Mouse (Mus musculus): ENCODE results near the gene Gm20388. TPM values are rescaled to one million over a fixed set of nuclear protein-coding genes. Genes with fewer than 3 reads are reported as not detected.
A peak's percentile ranks its signal among the peaks of the same experiment; 100 is the strongest.

The Gm20388 gene
- polyA plus RNA-seq, 1 experiment from 2014 or later = not detected

DNA sequence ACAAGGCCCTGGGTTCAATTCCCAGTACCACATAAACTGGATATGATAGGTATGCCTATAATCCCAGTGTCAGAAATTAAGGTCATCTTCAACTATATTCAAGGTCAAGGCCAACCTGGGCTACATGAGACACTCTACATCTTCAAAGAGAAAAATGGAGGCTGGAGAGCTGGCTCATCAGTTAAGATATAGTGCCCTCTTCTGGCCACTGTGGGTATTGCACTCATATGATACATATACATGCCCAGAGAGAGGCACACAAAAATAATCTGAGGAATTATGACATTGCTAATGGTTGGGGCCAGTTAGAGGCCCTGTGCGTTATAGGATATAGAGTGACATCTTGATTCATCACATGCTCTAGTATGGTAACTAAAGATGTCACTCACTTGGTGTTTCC lies 523.1 kb downstream of the Gm20388 start:
- ATAC-seq (ENCODE audit: insufficient number of reproducible peaks, low FRiP score, low TSS enrichment, low read depth) = no peak
- 96% methylated on average over 1 of the region's 1 CpGs for WGBS
- H3K4me3 ChIP-seq (ENCODE audit: low read depth, low read length) = no peak overlapping the region
- H3K9ac ChIP-seq (ENCODE audit: low read length) = no peak overlapping the region
- H3K4me1 ChIP-seq (ENCODE audit: control insufficient read depth, insufficient read depth, low read length) = peaks cover 25% of the 10 kb centered on the region
- DNase-seq (ENCODE audit: low spot score) = no peak
- H3K36me3 ChIP-seq (ENCODE audit: control insufficient read depth, insufficient read depth, low read length) = no peaks in the 10 kb centered on the region
- H3K27ac ChIP-seq (replicated peaks; ENCODE audit: low read depth, low read length) = no peak overlapping the region
- no peak overlapping the region for H3K4me2 ChIP-seq (ENCODE audit: low read depth, severe bottlenecking)
- peaks cover 7% of the 10 kb centered on the region; the same call in 1 of the 2 replicates for H3K27me3 ChIP-seq (ENCODE audit: control insufficient read depth, insufficient read depth, low read length)
- no peaks in the 10 kb centered on the region; the same call in 1 of the 2 replicates for H3K9me3 ChIP-seq (ENCODE audit: control insufficient read depth, low read length)

GRCm38 (mm10) chr8:120435781-120436180 lies 525.1 kb downstream of the Gm20388 start:
- Histone ChIP-seq H3K9me3 (ENCODE audit: control insufficient read depth, low read length) (no peaks in the 10 kb centered on the region; the same call in 1 of the 2 replicates), H3K9ac (ENCODE audit: low read length) (no peak overlapping the region), H3K4me2 (ENCODE audit: low read depth, severe bottlenecking) (no peak overlapping the region), H3K36me3 (ENCODE audit: control insufficient read depth, insufficient read depth, low read length) (no peaks in the 10 kb centered on the region), H3K4me1 (ENCODE audit: control insufficient read depth, insufficient read depth, low read length) (peaks cover 34% of the 10 kb centered on the region), H3K27ac (replicated peaks; ENCODE audit: low read depth, low read length) (no peak overlapping the region), H3K27me3 (ENCODE audit: control insufficient read depth, insufficient read depth, low read length) (peaks cover 7% of the 10 kb centered on the region; the same call in 1 of the 2 replicates), H3K4me3 (ENCODE audit: low read depth, low read length) (no peak overlapping the region)
- ATAC-seq (ENCODE audit: insufficient number of reproducible peaks, low FRiP score, low TSS enrichment, low read depth) = no peak
- no peak for DNase-seq (ENCODE audit: low spot score)
- WGBS = 90% methylated on average over 15 of the region's 15 CpGs

GRCm38 (mm10) chr8:120436491-120437030 lies 525.9 kb downstream of the Gm20388 start:
- Histone ChIP-seq H3K36me3 (ENCODE audit: control insufficient read depth, insufficient read depth, low read length) (no peaks in the 10 kb centered on the region), H3K4me3 (ENCODE audit: low read depth, low read length) (no peak overlapping the region), H3K4me2 (ENCODE audit: low read depth, severe bottlenecking) (no peak overlapping the region), H3K9me3 (ENCODE audit: control insufficient read depth, low read length) (no peaks in the 10 kb centered on the region; the same call in 1 of the 2 replicates), H3K27ac (replicated peaks; ENCODE audit: low read depth, low read length) (no peak overlapping the region), H3K9ac (ENCODE audit: low read length) (no peak overlapping the region), H3K4me1 (ENCODE audit: control insufficient read depth, insufficient read depth, low read length) (peaks cover 35% of the 10 kb centered on the region), H3K27me3 (ENCODE audit: control insufficient read depth, insufficient read depth, low read length) (peaks cover 8% of the 10 kb centered on the region)
- ATAC-seq (ENCODE audit: insufficient number of reproducible peaks, low FRiP score, low TSS enrichment, low read depth) = no peak
- DNase-seq (ENCODE audit: low spot score) = no peak
- WGBS = 35% methylated on average over 5 of the region's 5 CpGs

DNA sequence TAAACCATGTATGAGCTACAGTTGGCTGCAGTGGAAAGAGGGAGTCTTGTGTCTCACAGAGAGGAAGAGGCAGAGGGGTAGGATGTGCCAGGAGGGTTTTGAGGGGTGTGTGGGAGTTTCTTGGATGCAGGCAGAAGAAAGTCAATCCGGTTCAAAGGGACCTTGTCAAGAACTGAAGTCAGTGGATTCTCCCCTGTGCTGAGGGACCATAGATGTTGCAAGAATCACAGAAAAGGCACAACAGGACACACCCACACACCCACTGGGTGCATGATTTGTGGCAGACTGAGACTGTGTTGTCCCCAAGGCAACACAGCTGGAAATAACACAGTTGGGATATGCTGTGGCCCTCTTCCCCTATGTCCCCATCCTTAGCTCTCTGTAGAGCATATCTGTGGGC lies 526.6 kb downstream of the Gm20388 start:
- Histone ChIP-seq H3K4me3 (ENCODE audit: low read depth, low read length) (no peak overlapping the region), H3K9ac (ENCODE audit: low read length) (no peak overlapping the region), H3K4me1 (ENCODE audit: control insufficient read depth, insufficient read depth, low read length) (peaks cover 35% of the 10 kb centered on the region), H3K27ac (replicated peaks; ENCODE audit: low read depth, low read length) (no peak overlapping the region), H3K27me3 (ENCODE audit: control insufficient read depth, insufficient read depth, low read length) (peaks cover 9% of the 10 kb centered on the region), H3K4me2 (ENCODE audit: low read depth, severe bottlenecking) (no peak overlapping the region), H3K9me3 (ENCODE audit: control insufficient read depth, low read length) (no peaks in the 10 kb centered on the region; the same call in 1 of the 2 replicates), H3K36me3 (ENCODE audit: control insufficient read depth, insufficient read depth, low read length) (no peaks in the 10 kb centered on the region)
- 87% methylated on average over 1 of the region's 1 CpGs for whole genome bisulfite sequencing
- DNase-seq (ENCODE audit: low spot score) (no peak), ATAC-seq (ENCODE audit: insufficient number of reproducible peaks, low FRiP score, low TSS enrichment, low read depth) (no peak)

- H3K27me3 ChIP-seq (ENCODE audit: control insufficient read depth, insufficient read depth, low read length) = peaks cover 9% of the 10 kb centered on the region
- H3K4me1 ChIP-seq (ENCODE audit: control insufficient read depth, insufficient read depth, low read length) = peaks cover 32% of the 10 kb centered on the region
- H3K4me2 ChIP-seq (ENCODE audit: low read depth, severe bottlenecking) = no peak overlapping the region
- no peaks in the 10 kb centered on the region; the same call in 1 of the 2 replicates for H3K9me3 ChIP-seq (ENCODE audit: control insufficient read depth, low read length)
- no peak overlapping the region for H3K4me3 ChIP-seq (ENCODE audit: low read depth, low read length)
- H3K27ac ChIP-seq (replicated peaks; ENCODE audit: low read depth, low read length) = no peak overlapping the region
- no peaks in the 10 kb centered on the region for H3K36me3 ChIP-seq (ENCODE audit: control insufficient read depth, insufficient read depth, low read length)
- no peak overlapping the region for H3K9ac ChIP-seq (ENCODE audit: low read length)
- ATAC-seq (ENCODE audit: insufficient number of reproducible peaks, low FRiP score, low TSS enrichment, low read depth) (no peak), DNase-seq (ENCODE audit: low spot score) (no peak)
- WGBS = 72% methylated on average over 21 of the region's 21 CpGs
These were observed 527.2 kb downstream of the Gm20388 start for GRCm38 (mm10) chr8:120437666-120438395.

DNA sequence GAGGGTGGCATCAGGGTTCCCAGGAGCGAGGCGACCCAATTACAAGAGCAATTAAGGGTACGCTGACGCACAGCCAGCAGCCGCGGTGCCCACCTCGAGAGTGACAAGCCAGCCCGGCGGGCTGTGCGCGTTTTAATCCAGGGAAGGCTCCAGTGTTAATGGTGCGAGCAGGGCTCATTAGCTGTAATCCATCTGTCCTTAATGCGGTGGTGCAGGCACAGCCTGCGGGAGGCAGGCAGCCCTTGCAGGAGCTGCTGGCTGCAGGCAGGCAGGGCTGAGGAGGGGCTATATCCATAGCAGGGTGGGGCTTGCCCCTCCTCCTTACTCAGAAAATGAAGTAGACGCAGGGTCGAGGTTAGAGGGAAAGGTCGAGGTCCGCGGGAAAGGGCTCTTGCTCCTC lies 528.7 kb downstream of the Gm20388 start:
- H3K36me3 ChIP-seq (ENCODE audit: control insufficient read depth, insufficient read depth, low read length) = no peaks in the 10 kb centered on the region
- 3% methylated on average over 19 of the region's 19 CpGs for WGBS
- no peak overlapping the region for H3K27ac ChIP-seq (replicated peaks; ENCODE audit: low read depth, low read length)
- ATAC-seq (ENCODE audit: insufficient number of reproducible peaks, low FRiP score, low TSS enrichment, low read depth) (no peak), DNase-seq (ENCODE audit: low spot score) (no peak)
- no peaks in the 10 kb centered on the region for H3K9me3 ChIP-seq (ENCODE audit: control insufficient read depth, low read length)
- H3K9ac ChIP-seq (ENCODE audit: low read length) = no peak overlapping the region
- H3K27me3 ChIP-seq (ENCODE audit: control insufficient read depth, insufficient read depth, low read length) = peaks cover 9% of the 10 kb centered on the region
- peaks cover 29% of the 10 kb centered on the region for H3K4me1 ChIP-seq (ENCODE audit: control insufficient read depth, insufficient read depth, low read length)
- peak overlapping the region; percentile 13; the same call in 1 of the 2 replicates for H3K4me2 ChIP-seq (ENCODE audit: low read depth, severe bottlenecking)
- no peak overlapping the region for H3K4me3 ChIP-seq (ENCODE audit: low read depth, low read length)

- ATAC-seq (ENCODE audit: insufficient number of reproducible peaks, low FRiP score, low TSS enrichment, low read depth) (no peak), DNase-seq (ENCODE audit: low spot score) (no peak)
- Histone ChIP-seq H3K27me3 (ENCODE audit: control insufficient read depth, insufficient read depth, low read length) (peaks cover 9% of the 10 kb centered on the region), H3K4me2 (ENCODE audit: low read depth, severe bottlenecking) (no peak overlapping the region), H3K9me3 (ENCODE audit: control insufficient read depth, low read length) (no peaks in the 10 kb centered on the region), H3K4me1 (ENCODE audit: control insufficient read depth, insufficient read depth, low read length) (peaks cover 29% of the 10 kb centered on the region), H3K36me3 (ENCODE audit: control insufficient read depth, insufficient read depth, low read length) (no peaks in the 10 kb centered on the region), H3K9ac (ENCODE audit: low read length) (no peak overlapping the region), H3K27ac (replicated peaks; ENCODE audit: low read depth, low read length) (no peak overlapping the region), H3K4me3 (ENCODE audit: low read depth, low read length) (no peak overlapping the region)
- 77% methylated on average over 12 of the region's 12 CpGs for WGBS
These were observed 530.1 kb downstream of the Gm20388 start for GRCm38 (mm10) chr8:120440739-120441138.

DNA sequence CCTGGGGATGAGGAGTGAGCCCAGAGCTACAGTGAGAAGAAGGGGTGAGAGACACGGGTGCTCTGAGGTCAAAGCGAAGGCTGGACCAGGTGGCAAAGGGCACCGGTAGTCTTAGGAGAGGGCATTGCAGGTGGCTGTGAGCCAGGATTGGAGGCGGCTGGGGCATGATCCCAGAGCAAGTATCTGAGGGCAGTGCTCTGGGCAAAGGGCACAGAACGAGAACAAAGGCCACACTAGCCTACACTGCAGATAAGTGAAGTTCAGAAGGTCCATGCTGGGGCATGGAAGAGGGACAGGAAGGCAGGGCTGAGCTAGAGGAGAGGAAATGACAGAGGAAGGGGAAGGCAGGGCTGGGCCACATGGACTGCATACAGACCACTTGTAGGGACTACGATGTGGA lies 531.0 kb downstream of the Gm20388 start:
- Histone ChIP-seq H3K9me3 (ENCODE audit: control insufficient read depth, low read length) (no peaks in the 10 kb centered on the region), H3K27me3 (ENCODE audit: control insufficient read depth, insufficient read depth, low read length) (peaks cover 9% of the 10 kb centered on the region), H3K27ac (replicated peaks; ENCODE audit: low read depth, low read length) (no peak overlapping the region), H3K36me3 (ENCODE audit: control insufficient read depth, insufficient read depth, low read length) (no peaks in the 10 kb centered on the region), H3K4me1 (ENCODE audit: control insufficient read depth, insufficient read depth, low read length) (peaks cover 22% of the 10 kb centered on the region), H3K9ac (ENCODE audit: low read length) (no peak overlapping the region), H3K4me2 (ENCODE audit: low read depth, severe bottlenecking) (no peak overlapping the region), H3K4me3 (ENCODE audit: low read depth, low read length) (no peak overlapping the region)
- DNase-seq (ENCODE audit: low spot score) (no peak), ATAC-seq (ENCODE audit: insufficient number of reproducible peaks, low FRiP score, low TSS enrichment, low read depth) (no peak)
- WGBS = 85% methylated on average over 6 of the region's 6 CpGs
